Mouse (Mus musculus) C2C12 (cell line): ENCODE results near the gene Arap1. TPM values are rescaled to one million over a fixed set of nuclear protein-coding genes. Genes with fewer than 3 reads are reported as not detected.

Experiments
- H3K27me3 ChIP-seq: one replicate; pipeline ENCODE4 v1.6.1; 2011; ENCODE audit not compliant: control insufficient read depth, insufficient read depth, insufficient read length
- H3K36me3 ChIP-seq: one replicate; pipeline ENCODE4 v1.6.1; 2011; ENCODE audit not compliant: control insufficient read depth, insufficient read depth
- H3K4me3 ChIP-seq: one replicate; pipeline ENCODE4 v1.5.1; 2011; ENCODE audit warnings: mild to moderate bottlenecking, control low read depth; ENCODE audit not compliant: poor library complexity, insufficient read depth, severe bottlenecking
- H3K79me2 ChIP-seq: one replicate; pipeline ENCODE4 v1.6.1; 2011; ENCODE audit not compliant: control insufficient read depth, insufficient read depth
- H3K79me3 ChIP-seq: one replicate; pipeline ENCODE4 v1.6.1; 2011; ENCODE audit warnings: low read depth, control low read depth
- H3ac ChIP-seq: one replicate; pipeline ENCODE3; 2011; ENCODE audit warnings: low read depth; ENCODE audit not compliant: control insufficient read depth, insufficient read length
- CEBPB ChIP-seq: IDR thresholded peaks from one replicate; pipeline ENCODE4 v1.6.1; 2011; ENCODE audit warnings: low read depth, mild to moderate bottlenecking, control low read depth, moderate library complexity
- CTCF ChIP-seq: IDR thresholded peaks from one replicate; pipeline ENCODE4 v1.5.1; 2011; ENCODE audit not compliant: control insufficient read depth, insufficient read depth, insufficient read length
- FOSL1 ChIP-seq: IDR thresholded peaks from one replicate; pipeline ENCODE4 v1.8.0; 2011; ENCODE audit warnings: mild to moderate bottlenecking, low read length; ENCODE audit not compliant: poor library complexity, insufficient read depth, severe bottlenecking
- MAX ChIP-seq: IDR thresholded peaks from one replicate; pipeline ENCODE4 v1.6.1; 2011; ENCODE audit warnings: mild to moderate bottlenecking, control low read depth
- MYOD1 ChIP-seq: IDR thresholded peaks from one replicate; pipeline ENCODE4 v1.6.1; 2011; ENCODE audit warnings: low read depth; ENCODE audit not compliant: control insufficient read depth, insufficient read length
- MYOG ChIP-seq: IDR thresholded peaks from one replicate; pipeline ENCODE4 v1.6.1; 2011; ENCODE audit not compliant: control insufficient read depth, insufficient read length; ENCODE audit errors: extremely low read depth
- USF1 ChIP-seq: IDR thresholded peaks from one replicate; pipeline ENCODE4 v1.6.1; 2011; ENCODE audit warnings: low read depth, mild to moderate bottlenecking, control low read depth, moderate library complexity
- polyA plus RNA-seq: library from polyadenylated mRNA; unstranded; fragments of >200 nt; fragmentation: generic; extraction: Trizol; gene quantifications from one replicate; pipeline ENCODE4 v1.2.1, GENCODE M21; 2012; ENCODE audit warnings: missing spikeins

Gene Arap1
- polyA plus RNA-seq, 1 experiment = 21.6 TPM

- no peaks in the 10 kb centered on the region for H3K36me3 ChIP-seq
- H3K4me3 ChIP-seq = no peak overlapping the region
- H3ac ChIP-seq = peak overlapping the region; percentile 50
These were observed 37.9 kb upstream of the Arap1 start for GRCm38 (mm10) chr7:101309985-101310326.

GRCm38 (mm10) chr7:101310327-101311028 lies 37.4 kb upstream of the Arap1 start:
- no peaks in the 10 kb centered on the region for H3K36me3 ChIP-seq
- no peaks in the 10 kb centered on the region for H3K79me2 ChIP-seq
- no peaks in the 10 kb centered on the region for H3K79me3 ChIP-seq
- peak overlapping the region; percentile 50 for H3ac ChIP-seq
- peak; percentile 79 for TF ChIP-seq MAX
- TF ChIP-seq USF1 = no peak
- peak; percentile 83 for TF ChIP-seq CTCF
- TF ChIP-seq MYOG = no peak
- TF ChIP-seq MYOD1 = no peak
- H3K4me3 ChIP-seq = peak overlapping the region; percentile 25
- H3K27me3 ChIP-seq = no peaks in the 10 kb centered on the region

More at GRCm38 (mm10) chr7:101309985-101310326, 37.9 kb upstream of the Arap1 start:
- TF ChIP-seq CTCF (no peak), MYOG (no peak)
- H3K79me3 ChIP-seq = no peaks in the 10 kb centered on the region
- H3K79me2 ChIP-seq = no peaks in the 10 kb centered on the region
- no peaks in the 10 kb centered on the region for H3K27me3 ChIP-seq

- Histone ChIP-seq H3K36me3 (no peaks in the 10 kb centered on the region), H3K79me3 (no peaks in the 10 kb centered on the region), H3K4me3 (no peak overlapping the region), H3ac (no peak overlapping the region), H3K27me3 (no peaks in the 10 kb centered on the region), H3K79me2 (no peaks in the 10 kb centered on the region)
- no peak for TF ChIP-seq MYOD1
- no peak for TF ChIP-seq USF1
- TF ChIP-seq CEBPB = no peak
- no peak for TF ChIP-seq MAX
These were observed 36.8 kb upstream of the Arap1 start for GRCm38 (mm10) chr7:101311061-101311460.

- no peak overlapping the region for H3K4me3 ChIP-seq
- H3ac ChIP-seq = no peak overlapping the region
- no peaks in the 10 kb centered on the region for H3K79me2 ChIP-seq
- H3K27me3 ChIP-seq = no peaks in the 10 kb centered on the region
- no peak for TF ChIP-seq MYOG
- no peaks in the 10 kb centered on the region for H3K79me3 ChIP-seq
- H3K36me3 ChIP-seq = no peaks in the 10 kb centered on the region
These were observed 34.8 kb upstream of the Arap1 start for GRCm38 (mm10) chr7:101313033-101313432.

- Histone ChIP-seq H3ac (no peak overlapping the region), H3K79me2 (no peaks in the 10 kb centered on the region), H3K36me3 (no peaks in the 10 kb centered on the region), H3K4me3 (no peak overlapping the region), H3K79me3 (no peaks in the 10 kb centered on the region), H3K27me3 (no peaks in the 10 kb centered on the region)
- TF ChIP-seq USF1 = no peak
- no peak for TF ChIP-seq CEBPB
- no peak for TF ChIP-seq MYOD1
- no peak for TF ChIP-seq CTCF
- TF ChIP-seq MYOG = no peak
- no peak for TF ChIP-seq MAX
- no peak for TF ChIP-seq FOSL1
These were observed 33.5 kb upstream of the Arap1 start for GRCm38 (mm10) chr7:101314396-101314795.

GRCm38 (mm10) chr7:101315699-101316098 lies 32.2 kb upstream of the Arap1 start:
- Histone ChIP-seq H3K36me3 (no peaks in the 10 kb centered on the region), H3K27me3 (no peaks in the 10 kb centered on the region), H3K79me3 (no peaks in the 10 kb centered on the region), H3K4me3 (no peak overlapping the region), H3ac (no peak overlapping the region), H3K79me2 (no peaks in the 10 kb centered on the region)
- TF ChIP-seq MYOG = no peak
- no peak for TF ChIP-seq CEBPB
- TF ChIP-seq FOSL1 = no peak
- no peak for TF ChIP-seq MYOD1
- no peak for TF ChIP-seq CTCF
- no peak for TF ChIP-seq USF1
- no peak for TF ChIP-seq MAX
